ENCODE assay signal across 10 mouse cellular contexts in genomic region chr11:105285720-105286119, GRCm38 (mm10). TPM values are rescaled to one million over a fixed set of nuclear protein-coding genes. Genes with fewer than 3 reads are reported as not detected.
A peak's percentile ranks its signal among the peaks of the same experiment; 100 is the strongest.
DNase-seq lines count a peak whose midpoint lies in the region; ATAC-seq lines count a peak whose summit lies in the region.
"Had no signal": no experiment of that assay in that cellular context is flagged by ENCODE, and none has a peak within 500 bp of the region (broad histone marks: within the 10 kb centered on the region; RNA-seq: fewer than 3 reads in every experiment).

No protein-coding gene starts in this region.

- H3K27ac ChIP-seq in heart, embryonic 13.5 days (replicated peaks): peak overlapping the region; percentile 65
- H3K27ac ChIP-seq in limb, embryonic 11.5 days (replicated peaks; ENCODE audit: low read depth, low read length): peak overlapping the region; percentile 75
- H3K27ac ChIP-seq: hindbrain, embryonic 15.5 days had no signal

- H3K4me2 ChIP-seq in heart, embryonic 13.5 days: no peak overlapping the region
- H3K4me2 ChIP-seq in limb, embryonic 11.5 days (ENCODE audit: low read depth, severe bottlenecking): no peak overlapping the region; the same call in 1 of the 2 replicates
- H3K4me2 ChIP-seq: hindbrain, embryonic 15.5 days had no signal

- H3K36me3 ChIP-seq in heart, embryonic 13.5 days: peaks cover 78% of the 10 kb centered on the region
- peaks cover 5% of the 10 kb centered on the region; the same call in 1 of the 2 replicates for H3K36me3 ChIP-seq in limb, embryonic 11.5 days (ENCODE audit: control insufficient read depth, insufficient read depth, low read length)

- intact Hi-C loops in left cerebral cortex, postnatal 25 days (cut with DNase I): no loop called here

- H3K27me3 ChIP-seq in heart, embryonic 13.5 days (replicated peaks): no peaks in the 10 kb centered on the region
- no peaks in the 10 kb centered on the region for H3K27me3 ChIP-seq in limb, embryonic 11.5 days (ENCODE audit: control insufficient read depth, insufficient read depth, low read length)
- H3K27me3 ChIP-seq: CH12.LX had no signal

- WGBS in heart, embryonic 13.5 days: 48% methylated on average over 3 of the region's 3 CpGs
- 22% methylated on average over 3 of the region's 3 CpGs for WGBS in limb, embryonic 11.5 days

- H3K4me1 ChIP-seq in heart, embryonic 13.5 days: peaks cover 62% of the 10 kb centered on the region
- peaks cover 28% of the 10 kb centered on the region for H3K4me1 ChIP-seq in limb, embryonic 11.5 days (ENCODE audit: control insufficient read depth, insufficient read depth, low read length)
- H3K4me1 ChIP-seq: hindbrain, embryonic 15.5 days had no signal

- no peak for ATAC-seq in heart, embryonic 13.5 days (ENCODE audit: extremely low read depth, insufficient number of reproducible peaks, low FRiP score, low TSS enrichment)
- ATAC-seq in limb, embryonic 11.5 days (ENCODE audit: insufficient number of reproducible peaks, low FRiP score, low TSS enrichment, low read depth): peak; percentile 68

- no peak overlapping the region for H3K4me3 ChIP-seq in heart, embryonic 13.5 days
- no peak overlapping the region for H3K4me3 ChIP-seq in limb, embryonic 11.5 days (ENCODE audit: low read depth, low read length)
- H3K4me3 ChIP-seq: hindbrain, embryonic 15.5 days had no signal

- DNase-seq in heart, adult 18-20 months: no peak
- DNase-seq in urinary bladder, postnatal 25 days (ENCODE audit: low spot score): peak; percentile 18
- DNase-seq in urinary bladder, adult 18-20 months (ENCODE audit: low spot score in 2 of 2): no peak
- peak; percentile 68 for DNase-seq in limb, embryonic 11.5 days (ENCODE audit: low spot score)
- no peak for DNase-seq in spleen, adult 12 weeks (ENCODE audit: low spot score)
- DNase-seq in left cerebral cortex, postnatal 25 days (ENCODE audit: low spot score in 2 of 2): no peak
- no peak for DNase-seq in cerebellum, adult 18-20 months

- H3K9ac ChIP-seq in heart, embryonic 13.5 days: 0 out of 2 replicates have a peak overlapping the region, but pooled peaks have one; percentile 37
- H3K9ac ChIP-seq in limb, embryonic 11.5 days (ENCODE audit: low read length): no peak overlapping the region
- H3K9ac ChIP-seq: hindbrain, embryonic 15.5 days had no signal

- H3K9me3 ChIP-seq in heart, embryonic 13.5 days: no peaks in the 10 kb centered on the region
- H3K9me3 ChIP-seq in limb, embryonic 11.5 days (ENCODE audit: control insufficient read depth, low read length): no peaks in the 10 kb centered on the region
- H3K9me3 ChIP-seq: hindbrain, embryonic 15.5 days had no signal

RNA-seq across cellular contexts. Expression of gene Mrc2, which starts 6.7 kb away (rescaled TPM):
- polyA plus RNA-seq in heart, embryonic 13.5 days (2015; fragmentation: Nextera tagmentation; extraction: Ambion mirVana): 8.6 and 9.8 TPM in 2 replicates
- total RNA-seq in heart, adult 18-20 months (2021): 10 to 100 TPM; 10.8 to 11.7 TPM
- polyA plus RNA-seq in limb, embryonic 11.5 days (2014; fragmentation: Nextera tagmentation; extraction: Ambion mirVana): 14.6 and 14.7 TPM in 2 replicates
- 1 to 10 TPM; 5.7 to 9.1 TPM for total RNA-seq in left cerebral cortex, postnatal 25 days (2021)

Comparison
In these comparisons a context has a peak if more than half of its experiments do, and no peak if none do; other contexts are left out.
1. DNase-seq: peak in urinary bladder, postnatal 25 days (single experiment) and limb, embryonic 11.5 days (single experiment); none in heart, adult 18-20 months (0 of 2), urinary bladder, adult 18-20 months (0 of 2), spleen, adult 12 weeks (single experiment), left cerebral cortex, postnatal 25 days (0 of 2) and cerebellum, adult 18-20 months (0 of 2).